Mouse (Mus musculus) myocyte (in vitro differentiated cells): ENCODE results near the gene Trpc5. TPM values are rescaled to one million over a fixed set of nuclear protein-coding genes. Genes with fewer than 3 reads are reported as not detected.

Experiments used
- H3K27me3 ChIP-seq: one replicate; pipeline ENCODE4 v1.6.1; 2011; ENCODE audit not compliant: control insufficient read depth, insufficient read depth, insufficient read length
- H3K36me3 ChIP-seq: one replicate; pipeline ENCODE4 v1.6.1; 2011; ENCODE audit not compliant: control insufficient read depth, insufficient read depth
- H3K4me2 ChIP-seq: one replicate; pipeline ENCODE4 v1.6.1; 2011; ENCODE audit warnings: low read depth, control low read depth
- H3K4me3 ChIP-seq: one replicate; pipeline ENCODE4 v1.5.1; 2011; ENCODE audit warnings: mild to moderate bottlenecking, control low read depth, moderate library complexity
- H3K79me2 ChIP-seq: one replicate; pipeline ENCODE4 v1.6.1; 2011; ENCODE audit not compliant: control insufficient read depth, insufficient read depth
- H3ac ChIP-seq: one replicate; pipeline ENCODE4 v1.6.1; 2011; ENCODE audit not compliant: control insufficient read depth, insufficient read length
- CEBPB ChIP-seq: IDR thresholded peaks from 2 replicates; pipeline ENCODE4 v1.6.1; 2011; ENCODE audit warnings: mild to moderate bottlenecking, moderate library complexity; ENCODE audit not compliant: poor library complexity, insufficient read depth, severe bottlenecking
- E2F4 ChIP-seq: IDR thresholded peaks from one replicate; pipeline ENCODE4 v1.6.1; 2011; ENCODE audit warnings: mild to moderate bottlenecking, control low read depth, moderate library complexity; ENCODE audit not compliant: insufficient read depth
- MAX ChIP-seq: IDR thresholded peaks from one replicate; pipeline ENCODE4 v1.6.1; 2011; ENCODE audit warnings: low read depth, mild to moderate bottlenecking, control low read depth
- MYOD1 ChIP-seq, 3 experiments: IDR thresholded peaks; one replicate each; pipeline ENCODE4 v1.6.1; 2011; ENCODE audit warnings: control low read depth in 2 of 3, low read depth in 2 of 3, mild to moderate bottlenecking in 2 of 3, moderate library complexity in 1 of 3; ENCODE audit not compliant: insufficient read length in 2 of 3, control insufficient read depth in 1 of 3
- MYOG ChIP-seq, 3 experiments: IDR thresholded peaks; one replicate each; pipeline ENCODE4 v1.6.1; 2011; ENCODE audit warnings: control low read depth in 2 of 3, low read depth in 2 of 3, mild to moderate bottlenecking in 2 of 3; ENCODE audit not compliant: insufficient read length in 2 of 3, control insufficient read depth in 1 of 3, insufficient read depth in 1 of 3
- POLR2A ChIP-seq: IDR thresholded peaks from one replicate; pipeline ENCODE4 v1.6.1; 2011; ENCODE audit warnings: low read depth, mild to moderate bottlenecking, control low read depth, moderate library complexity; ENCODE audit not compliant: insufficient read length
- POLR2AphosphoS2 ChIP-seq: IDR thresholded peaks from one replicate; pipeline ENCODE4 v1.6.1; 2011; ENCODE audit warnings: low read depth, control low read depth; ENCODE audit not compliant: insufficient read length
- REST ChIP-seq: IDR thresholded peaks from one replicate; pipeline ENCODE4 v1.6.1; 2011; ENCODE audit warnings: mild to moderate bottlenecking, control low read depth, moderate library complexity; ENCODE audit not compliant: insufficient read depth, insufficient read length
- SRF ChIP-seq: IDR thresholded peaks from one replicate; pipeline ENCODE4 v1.6.1; 2011; ENCODE audit warnings: low read depth; ENCODE audit not compliant: control insufficient read depth, insufficient read length
- TCF12 ChIP-seq: IDR thresholded peaks from one replicate; pipeline ENCODE4 v1.6.1; 2011; ENCODE audit warnings: mild to moderate bottlenecking, control low read depth; ENCODE audit not compliant: poor library complexity, insufficient read depth, severe bottlenecking
- TCF3 ChIP-seq: IDR thresholded peaks from one replicate; pipeline ENCODE4 v1.6.1; 2011; ENCODE audit warnings: low read depth, control low read depth; ENCODE audit not compliant: insufficient read length
- USF1 ChIP-seq: IDR thresholded peaks from one replicate; pipeline ENCODE4 v1.6.1; 2011; ENCODE audit warnings: low read depth, mild to moderate bottlenecking, control low read depth, moderate library complexity
- polyA plus RNA-seq: library from polyadenylated mRNA; unstranded; fragments of >200 nt; fragmentation: generic; extraction: Trizol; gene quantifications from one replicate; pipeline ENCODE4 v1.2.1, GENCODE M21; 2012; ENCODE audit warnings: missing spikeins

Gene Trpc5
- not detected for polyA plus RNA-seq

GRCm38 (mm10) chrX:144688142-144688206 lies at the start of gene Trpc5:
Gene Trpc5 (minus strand): TSS chrX:144688180.
- no peaks in the 10 kb centered on the region for H3K79me2 ChIP-seq
- H3ac ChIP-seq, result no peak within 1 kb of the TSS
- H3K36me3 ChIP-seq, result no peaks in the 10 kb centered on the region
- no peaks in the 10 kb centered on the region for H3K27me3 ChIP-seq
- H3K4me2 ChIP-seq, result no peak within 1 kb of the TSS
- no peak within 1 kb of the TSS for H3K4me3 ChIP-seq
- TF ChIP-seq MAX, result no peak
- no peak for TF ChIP-seq POLR2A
- TF ChIP-seq SRF, result no peak
- TF ChIP-seq TCF12, result no peak
- TF ChIP-seq USF1, result no peak
- TF ChIP-seq REST, result no peak
- no peak for TF ChIP-seq MYOG (IDR thresholded peaks at IDR 0.05; ENCODE audit: control insufficient read depth in 1 of 3, insufficient read depth in 1 of 3, insufficient read length in 2 of 3, low read depth in 2 of 3)
- no peak for TF ChIP-seq E2F4
- no peak for TF ChIP-seq CEBPB
- no peak for TF ChIP-seq POLR2AphosphoS2
- TF ChIP-seq TCF3, result no peak
- no peak for TF ChIP-seq MYOD1 (IDR thresholded peaks at IDR 0.05; ENCODE audit: control insufficient read depth in 1 of 3, insufficient read length in 2 of 3, low read depth in 2 of 3)

- TF ChIP-seq USF1 (no peak), POLR2AphosphoS2 (no peak), TCF3 (no peak), E2F4 (no peak), MAX (no peak)
- Histone ChIP-seq H3K4me3 (no peak overlapping the region), H3K36me3 (no peaks in the 10 kb centered on the region), H3ac (no peak overlapping the region), H3K27me3 (no peaks in the 10 kb centered on the region), H3K4me2 (no peak overlapping the region), H3K79me2 (no peaks in the 10 kb centered on the region)
Measured at GRCm38 (mm10) chrX:144716330-144716729, 28.4 kb upstream of the Trpc5 start.

GRCm38 (mm10) chrX:144689859-144690181 lies 1.8 kb upstream of the Trpc5 start:
- no peak overlapping the region for H3K4me3 ChIP-seq
- no peaks in the 10 kb centered on the region for H3K27me3 ChIP-seq
- no peaks in the 10 kb centered on the region for H3K36me3 ChIP-seq
- TF ChIP-seq MYOG (IDR thresholded peaks at IDR 0.05; ENCODE audit: control insufficient read depth in 1 of 3, insufficient read depth in 1 of 3, insufficient read length in 2 of 3, low read depth in 2 of 3), result no peak
- TF ChIP-seq TCF12, result no peak
- no peak for TF ChIP-seq USF1
- TF ChIP-seq POLR2A, result no peak
- TF ChIP-seq SRF, result no peak
- H3K79me2 ChIP-seq, result no peaks in the 10 kb centered on the region
- no peak overlapping the region for H3ac ChIP-seq
- H3K4me2 ChIP-seq, result no peak overlapping the region

GRCm38 (mm10) chrX:144689119-144689858 lies 1.3 kb upstream of the Trpc5 start:
- Histone ChIP-seq H3K36me3 (no peaks in the 10 kb centered on the region), H3K4me3 (no peak overlapping the region), H3ac (no peak overlapping the region), H3K4me2 (no peak overlapping the region), H3K79me2 (no peaks in the 10 kb centered on the region), H3K27me3 (no peaks in the 10 kb centered on the region)
- TF ChIP-seq REST, result no peak
- no peak for TF ChIP-seq TCF3
- TF ChIP-seq MAX, result no peak

GRCm38 (mm10) chrX:144688207-144689118 lies 483 bp upstream of the Trpc5 start, which contains the start of gene Rtl4:
Gene Rtl4 (plus strand): TSS chrX:144688907.
- H3ac ChIP-seq, result no peak within 1 kb of the TSS
- no peak within 1 kb of the TSS for H3K4me3 ChIP-seq
- H3K79me2 ChIP-seq, result no peaks in the 10 kb centered on the region
- H3K4me2 ChIP-seq, result no peak within 1 kb of the TSS
- TF ChIP-seq MYOD1 (IDR thresholded peaks at IDR 0.05; ENCODE audit: control insufficient read depth in 1 of 3, insufficient read length in 2 of 3, low read depth in 2 of 3) (no peak), SRF (no peak), POLR2AphosphoS2 (no peak), CEBPB (no peak), E2F4 (no peak), MYOG (IDR thresholded peaks at IDR 0.05; ENCODE audit: control insufficient read depth in 1 of 3, insufficient read depth in 1 of 3, insufficient read length in 2 of 3, low read depth in 2 of 3) (no peak)
- H3K27me3 ChIP-seq, result no peaks in the 10 kb centered on the region
- no peaks in the 10 kb centered on the region for H3K36me3 ChIP-seq
